Mouse (Mus musculus): ENCODE data around the gene Ubtf.

Gene Ubtf

DNA sequence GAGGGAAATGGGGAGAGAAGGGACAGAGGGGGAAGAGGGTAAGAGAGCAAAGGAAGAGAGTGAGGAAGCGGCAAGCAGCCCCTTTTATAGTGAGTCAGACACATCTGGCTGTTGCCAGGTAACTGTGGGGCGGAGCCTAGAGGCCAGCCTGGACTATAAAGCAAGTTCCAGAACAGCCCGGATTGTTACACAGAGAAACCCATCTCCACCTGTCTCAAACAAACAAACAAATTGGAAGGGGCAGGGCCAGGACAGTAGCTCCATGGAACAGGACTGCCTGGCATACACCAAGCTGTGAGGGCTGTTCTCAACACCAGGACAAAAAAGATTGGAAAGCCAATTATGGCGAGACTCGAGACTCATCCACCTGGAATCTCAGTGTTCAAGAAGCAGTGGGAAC is 27.4 kb upstream of the Ubtf start:
- no peak for DNase-seq (ENCODE audit: low read depth, low spot score)

DNA sequence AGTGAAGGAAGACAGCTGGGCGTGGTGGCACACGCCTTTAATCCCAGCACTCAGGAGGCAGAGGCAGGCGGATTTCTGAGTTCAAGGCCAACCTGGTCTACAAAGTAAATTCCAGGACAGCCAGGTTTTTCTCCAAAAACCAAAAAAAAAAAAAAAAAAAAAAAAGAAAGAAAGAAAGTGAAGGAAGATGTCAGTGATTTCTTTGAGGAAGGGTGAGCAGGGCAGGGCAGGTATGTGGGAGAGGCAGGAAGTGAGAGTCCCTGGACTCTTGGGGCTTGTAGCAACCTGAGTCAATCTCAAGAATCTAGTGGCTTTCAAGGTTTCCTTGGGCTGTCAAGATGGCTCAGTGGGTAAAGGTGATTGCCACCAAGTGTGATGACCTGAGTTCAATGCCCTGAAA is 24.9 kb upstream of the Ubtf start:
- DNase-seq (ENCODE audit: low read depth, low spot score): no peak

DNA sequence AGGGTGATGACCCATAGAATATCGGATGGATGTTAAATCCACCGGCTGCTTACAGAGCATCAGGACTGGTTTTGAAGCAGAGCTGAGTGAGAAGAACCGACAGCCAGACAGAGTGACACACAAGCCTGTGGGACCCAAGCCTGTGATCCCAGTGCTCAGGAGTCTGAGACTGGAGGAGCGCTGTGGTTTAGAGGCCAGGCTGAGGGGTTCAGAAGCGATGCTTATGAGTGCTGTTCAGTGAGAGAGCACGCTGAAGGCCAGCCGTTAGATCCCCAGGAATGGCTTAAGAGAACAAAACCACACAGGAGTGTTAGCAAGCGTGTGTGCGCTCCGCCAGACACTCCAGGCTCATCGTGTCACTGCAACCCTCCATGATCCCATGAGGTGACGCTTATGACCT is 23.2 kb upstream of the Ubtf start:
- DNase-seq (ENCODE audit: low read depth, low spot score): no peak

DNA sequence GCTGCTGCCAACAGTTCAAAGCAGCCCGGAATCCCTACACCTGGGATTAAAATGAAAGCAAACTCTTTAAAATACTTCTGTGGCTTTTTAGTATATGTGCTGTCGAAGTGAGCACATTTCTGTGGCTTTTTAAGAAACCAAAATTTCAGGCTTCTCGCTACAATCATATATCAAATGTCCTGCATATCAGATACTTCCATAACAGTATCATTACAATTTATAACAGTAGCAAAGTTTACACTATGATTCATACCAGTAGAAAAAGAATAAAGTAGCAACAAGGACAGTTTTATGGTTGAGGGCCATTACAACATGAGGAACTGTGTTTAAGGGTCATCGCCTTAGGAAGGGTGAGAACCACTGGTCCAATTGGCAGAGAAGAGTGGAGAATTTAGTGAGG is 21.6 kb upstream of the Ubtf start:
- DNase-seq (ENCODE audit: low read depth, low spot score): no peak

DNA sequence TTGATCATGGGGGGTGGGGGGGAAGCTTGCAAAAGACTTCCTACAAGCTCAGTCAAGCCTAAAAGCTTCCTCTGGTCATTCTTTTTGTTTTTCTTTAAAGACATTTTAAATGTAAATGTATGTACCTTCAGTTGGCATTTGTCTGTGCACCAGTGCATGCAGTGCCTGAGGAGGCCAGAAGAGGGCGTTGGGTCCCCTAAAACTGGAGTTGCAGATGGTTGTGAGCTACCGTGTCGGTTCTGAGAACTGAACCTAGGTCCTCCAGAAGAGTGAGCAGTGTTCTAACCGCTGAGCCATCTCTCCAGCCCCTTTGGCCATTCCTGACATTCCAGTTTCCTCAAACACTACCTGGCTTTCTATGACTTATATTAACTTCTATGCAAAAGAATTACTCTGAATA is 20.1 kb upstream of the Ubtf start:
- DNase-seq (ENCODE audit: low read depth, low spot score): peak; percentile 44

DNA sequence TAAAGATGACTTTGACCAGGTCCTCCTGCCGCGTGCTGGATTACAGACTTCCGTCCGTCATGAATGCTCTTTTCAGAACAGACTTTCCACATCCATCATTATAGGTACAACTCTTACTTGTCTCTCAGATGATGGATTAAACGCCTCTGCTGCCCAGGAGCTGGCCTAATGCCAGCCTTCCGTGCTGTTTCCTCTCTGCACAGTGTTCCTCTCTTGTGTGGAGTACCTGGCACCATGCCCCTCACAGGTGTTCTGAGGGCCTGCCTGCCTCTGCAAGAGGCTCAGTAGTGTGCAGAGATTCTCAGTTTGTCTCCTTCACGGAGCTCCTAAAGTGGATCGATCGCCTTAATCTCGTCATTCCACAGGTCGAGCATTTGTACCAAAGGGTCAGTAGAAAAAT is 19.7 kb upstream of the Ubtf start:
- no peak for DNase-seq (ENCODE audit: low read depth, low spot score)

DNA sequence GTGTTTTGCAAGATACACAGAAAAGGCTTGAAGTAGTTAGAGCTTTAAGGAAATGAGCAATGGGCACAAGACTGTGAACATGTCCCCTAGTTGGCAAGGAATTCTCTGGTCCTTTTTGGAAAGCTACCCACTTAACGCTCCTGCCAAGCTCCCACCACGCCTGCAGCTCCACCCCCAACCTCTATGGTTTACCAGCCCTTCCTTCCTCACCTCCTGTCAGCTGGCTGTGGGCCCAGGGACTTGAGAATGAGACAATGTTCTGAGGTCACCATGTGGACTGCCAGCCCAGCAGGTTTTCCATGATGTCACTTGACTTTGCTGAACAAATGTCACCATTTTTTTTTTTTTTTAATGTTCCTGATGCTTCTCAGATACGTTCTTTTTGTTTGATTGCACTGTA is 19.0 kb upstream of the Ubtf start:
- peak; percentile 15 for DNase-seq (ENCODE audit: low read depth, low spot score)

DNA sequence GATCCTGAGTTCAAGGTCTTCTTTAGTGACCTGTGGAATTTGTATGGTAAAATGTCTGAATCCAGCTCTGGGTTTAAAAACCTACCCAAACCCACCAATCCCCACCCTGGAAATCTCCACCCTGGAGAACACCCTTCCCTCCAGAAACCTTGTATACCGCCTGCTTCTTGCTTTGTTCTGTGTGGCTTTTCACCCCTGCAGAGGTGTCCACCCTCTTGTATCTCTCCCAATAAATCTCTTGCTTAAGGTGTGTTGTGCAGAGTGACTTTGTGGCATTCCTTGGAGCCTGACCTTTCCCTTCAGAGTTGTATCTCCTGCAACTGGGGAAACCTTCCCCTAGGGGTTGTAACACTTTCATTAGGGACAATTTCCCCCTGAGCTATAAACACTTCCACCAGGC is 18.4 kb upstream of the Ubtf start:
- no peak for DNase-seq (ENCODE audit: low read depth, low spot score)

DNA sequence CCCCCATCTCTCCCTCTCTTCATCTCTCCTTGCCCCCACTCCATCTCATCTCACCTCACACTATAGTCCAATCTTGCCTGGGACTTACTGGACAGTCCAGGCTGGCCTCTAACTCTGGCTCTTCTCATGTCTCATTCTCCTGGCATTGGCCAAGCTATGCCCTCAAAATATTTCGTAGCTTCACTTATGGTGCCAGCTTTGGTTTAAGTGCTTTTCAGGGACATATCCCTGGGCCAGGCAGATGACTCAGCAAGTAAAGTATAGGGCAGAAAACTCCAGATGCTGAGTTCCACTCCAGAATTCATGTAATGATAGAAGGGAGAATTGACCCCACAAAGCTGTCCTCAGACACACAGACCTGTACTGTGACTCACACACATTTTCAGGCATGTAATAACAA is 16.6 kb upstream of the Ubtf start:
- DNase-seq (ENCODE audit: low read depth, low spot score): no peak

DNA sequence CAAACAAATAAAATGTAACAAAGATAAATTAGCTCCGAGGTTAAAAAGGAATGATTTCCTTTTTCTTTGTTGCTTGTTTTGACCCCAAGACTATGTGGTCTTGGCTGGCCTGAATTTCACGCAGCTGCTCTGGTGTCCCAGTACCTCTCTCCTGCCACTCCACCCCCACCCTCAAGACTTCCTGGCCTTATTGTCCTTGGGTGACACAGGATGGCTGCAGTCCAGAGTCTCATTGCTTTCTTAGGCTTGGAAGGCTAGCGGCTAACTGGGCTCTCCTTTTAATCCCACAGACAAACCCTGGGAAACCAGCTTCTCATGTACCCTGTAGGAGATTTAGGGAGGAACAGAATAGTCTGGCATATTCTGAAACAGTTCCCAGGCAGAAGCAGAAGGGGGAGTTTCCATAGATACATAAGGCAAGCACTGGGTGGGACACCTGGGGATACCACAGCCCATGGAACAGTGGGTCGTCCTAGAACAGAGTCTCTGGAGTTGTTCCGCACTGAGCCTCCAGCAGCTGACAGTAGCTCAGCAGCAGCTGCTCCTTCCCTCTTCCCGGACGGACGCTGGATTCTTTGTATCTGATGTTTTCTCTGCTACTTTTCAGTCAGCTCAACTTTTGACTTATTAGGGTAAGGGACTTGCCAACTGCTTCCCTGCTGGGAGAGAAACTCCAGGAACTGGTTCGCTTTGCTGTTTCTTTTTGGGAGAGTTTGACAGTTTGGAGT is 15.6 kb upstream of the Ubtf start:
- DNase-seq (ENCODE audit: low read depth, low spot score): no peak

DNA sequence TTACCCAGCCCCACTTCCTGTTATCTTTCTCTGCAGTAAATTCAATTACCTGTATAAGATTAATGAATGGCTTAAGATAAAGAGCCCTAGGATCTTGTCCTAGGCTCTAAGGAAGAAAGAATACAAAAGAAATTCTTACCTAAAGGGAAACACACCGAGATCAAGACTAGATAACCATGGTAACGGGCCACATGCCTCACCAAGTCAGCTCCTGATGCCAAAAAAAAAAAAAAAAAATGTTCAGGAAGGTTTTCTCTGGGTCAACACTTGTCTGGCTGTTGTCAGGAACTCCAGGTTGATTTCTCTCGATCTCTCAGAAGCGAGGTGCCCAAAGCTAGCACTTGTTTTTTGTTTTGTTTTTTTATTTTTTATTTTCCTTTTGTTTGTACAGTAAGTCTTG is 14.5 kb upstream of the Ubtf start:
- DNase-seq (ENCODE audit: low read depth, low spot score): no peak

DNA sequence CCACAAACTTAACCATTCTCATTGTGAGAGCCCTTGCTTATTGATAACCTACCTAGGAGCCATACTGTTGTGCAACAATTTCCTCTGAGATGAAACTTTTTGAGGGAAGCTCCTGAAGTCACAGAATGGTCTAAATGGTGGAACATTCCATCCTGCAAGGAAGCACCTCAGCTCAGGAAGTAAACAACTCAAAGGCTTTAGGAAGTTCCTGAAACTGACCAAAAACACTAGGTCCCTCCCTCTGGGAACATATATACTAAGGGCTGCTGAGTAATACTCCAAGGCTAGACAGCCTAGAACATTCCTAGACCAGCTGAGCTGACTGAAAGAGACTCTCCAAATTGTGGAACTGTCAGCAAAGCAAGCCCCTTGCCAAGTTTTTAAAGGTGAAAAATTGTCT is 13.5 kb upstream of the Ubtf start:
- no peak for DNase-seq (ENCODE audit: low read depth, low spot score)

DNA sequence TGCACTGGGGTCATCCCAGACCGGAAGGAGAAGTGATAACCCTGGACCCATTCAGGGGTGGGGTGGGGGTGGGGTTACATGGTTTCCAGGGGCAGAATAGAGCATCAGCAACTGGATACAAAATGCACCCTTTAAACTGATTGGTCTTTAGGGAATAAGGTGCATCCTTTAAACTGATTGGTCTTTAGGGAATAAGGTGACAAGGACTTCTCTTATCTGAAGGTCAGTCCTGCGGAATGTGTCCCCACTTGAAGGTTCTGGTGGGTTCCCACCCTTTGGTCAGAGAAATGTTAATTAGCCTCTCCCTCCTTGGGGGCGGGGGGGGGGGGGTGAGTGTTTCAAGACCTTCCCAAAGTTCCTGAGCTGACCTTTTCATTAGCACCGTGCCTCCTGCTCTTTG is 12.3 kb upstream of the Ubtf start:
- no peak for DNase-seq (ENCODE audit: low read depth, low spot score)

DNA sequence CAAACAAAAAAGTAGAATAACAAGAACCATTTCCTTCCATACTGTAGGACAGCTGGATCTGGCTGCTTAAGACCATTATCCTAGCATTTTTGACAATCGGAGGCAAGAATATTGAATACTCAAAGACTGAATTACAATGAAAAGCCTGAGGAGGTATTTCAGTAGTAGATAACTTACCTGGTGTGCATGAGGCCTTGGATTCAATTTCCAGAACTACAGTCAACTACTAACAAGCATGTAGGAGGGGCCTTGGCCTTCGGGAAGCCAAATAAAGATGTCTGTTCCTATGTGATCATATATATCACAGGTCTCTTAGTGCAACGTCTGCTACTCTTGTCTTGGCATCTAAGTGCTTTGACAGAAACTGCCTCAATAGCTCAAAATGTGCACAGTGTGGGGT is 10.5 kb upstream of the Ubtf start:
- no peak for DNase-seq (ENCODE audit: low read depth, low spot score)

DNA sequence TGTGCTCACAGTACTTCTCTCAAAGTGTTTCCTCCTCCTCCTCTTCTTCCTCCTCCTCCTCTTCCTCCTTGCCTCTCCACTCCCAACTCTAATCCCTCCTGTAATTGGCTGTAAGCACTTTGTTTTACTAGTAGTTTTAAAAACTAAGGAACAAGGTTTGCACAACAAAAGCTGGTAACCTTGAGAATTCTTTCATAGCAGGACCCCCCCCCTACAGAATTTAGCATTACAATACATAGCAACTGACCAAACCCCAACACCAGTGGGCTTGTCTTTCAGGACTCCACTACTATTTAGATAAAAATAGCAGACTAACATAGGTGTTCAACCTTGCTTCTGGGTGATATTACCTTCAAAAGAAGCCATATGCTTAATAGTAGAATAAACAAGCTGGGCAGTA is 10.0 kb upstream of the Ubtf start:
- no peak for DNase-seq (ENCODE audit: low read depth, low spot score)

DNA sequence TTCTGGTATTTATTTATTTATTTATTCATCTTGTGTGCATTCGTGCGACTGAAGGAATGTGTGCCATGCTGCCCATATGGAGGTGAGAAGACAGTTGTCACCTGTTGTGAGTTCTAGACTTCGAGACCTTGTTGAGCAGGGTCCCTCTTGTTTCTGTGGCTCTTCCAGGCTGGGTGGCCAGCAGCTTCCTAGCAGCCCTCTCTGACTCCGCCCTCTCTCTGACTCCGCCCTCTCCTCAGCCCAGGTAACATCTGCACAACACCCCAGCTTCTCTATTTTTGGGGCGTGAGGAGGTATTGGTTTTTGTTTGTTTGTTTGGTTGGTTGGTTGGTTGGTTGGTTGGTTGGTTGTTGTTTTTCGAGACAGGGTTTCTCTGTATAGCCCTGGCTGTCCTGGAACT is 8.3 kb upstream of the Ubtf start:
- no peak for DNase-seq (ENCODE audit: low read depth, low spot score)

DNA sequence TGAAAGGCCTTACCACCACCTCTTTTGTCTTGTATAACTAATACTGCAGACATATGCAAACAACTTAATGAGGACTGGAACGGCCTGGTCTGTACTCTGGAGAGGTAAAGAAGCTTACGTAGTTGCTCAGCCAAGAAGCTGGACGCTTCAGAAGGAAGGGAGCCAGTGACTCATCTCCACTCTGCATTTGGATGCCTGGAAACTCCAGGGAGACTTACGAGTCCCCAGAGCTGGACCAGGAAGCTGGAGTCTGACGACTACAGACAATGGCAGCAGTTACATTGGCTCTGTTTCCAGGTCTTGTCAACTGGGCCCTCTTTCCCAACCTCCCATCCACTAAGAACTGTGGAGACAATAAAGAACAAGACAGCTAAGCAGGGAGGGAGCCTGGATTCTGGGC is 7.7 kb upstream of the Ubtf start:
- DNase-seq (ENCODE audit: low read depth, low spot score): no peak

DNA sequence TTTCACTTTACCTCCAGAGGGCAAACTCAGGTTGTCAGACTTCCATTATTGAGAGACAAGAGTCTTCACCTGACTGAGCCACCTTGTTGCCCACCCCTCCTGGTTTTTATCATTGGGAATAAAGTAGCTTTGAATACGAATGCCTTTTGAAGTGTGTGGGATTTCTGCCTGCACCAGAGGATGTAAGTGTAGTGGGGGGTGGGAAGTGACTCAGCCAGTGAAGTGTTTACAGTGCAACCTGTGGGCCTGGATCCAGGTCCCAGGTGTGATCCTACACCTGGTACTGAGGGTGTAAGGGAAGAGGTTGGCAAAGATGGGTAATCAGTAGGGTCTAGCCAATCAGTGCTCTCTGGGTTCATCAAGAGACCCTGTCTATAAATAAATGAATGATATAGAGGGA is 4.0 kb upstream of the Ubtf start:
- DNase-seq (ENCODE audit: low read depth, low spot score): no peak

DNA sequence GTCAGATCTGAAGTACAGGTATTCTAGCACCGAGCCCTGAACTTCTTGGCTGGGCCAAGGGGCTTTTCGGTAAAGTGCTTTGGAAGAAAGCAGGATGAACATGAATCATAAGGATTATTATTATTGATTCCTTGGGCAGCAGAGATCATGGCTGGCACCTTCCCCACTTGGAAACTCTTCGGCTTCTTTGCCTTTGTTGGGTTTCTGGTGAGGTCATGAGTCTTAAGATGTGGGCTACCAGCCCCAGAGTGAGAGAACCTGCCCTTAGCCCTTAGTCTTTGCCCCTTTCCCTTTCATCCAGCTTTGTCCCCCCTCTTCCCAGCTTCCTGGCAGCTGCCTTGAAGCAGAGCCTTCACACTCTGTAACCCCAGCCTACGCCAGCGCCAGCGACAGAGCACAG is 2.4 kb upstream of the Ubtf start:
- DNase-seq (ENCODE audit: low read depth, low spot score): no peak

DNA sequence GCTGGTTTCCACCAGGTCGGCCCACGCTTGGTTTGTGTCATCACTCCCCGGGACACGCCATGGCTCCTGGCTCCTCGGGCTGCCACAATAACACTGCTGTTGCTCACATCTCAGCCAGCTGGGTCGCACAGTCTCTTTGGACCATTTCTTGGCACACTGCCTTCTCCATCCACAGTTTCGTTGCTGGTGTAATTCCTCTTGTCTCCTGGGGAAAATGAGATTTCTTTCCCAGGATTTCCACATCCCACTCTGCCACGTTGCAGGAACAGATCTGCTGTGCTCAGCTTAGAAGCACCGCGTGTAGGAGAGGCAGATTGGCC is 1.1 kb upstream of the Ubtf start:
- DNase-seq (ENCODE audit: low read depth, low spot score): peak; percentile 48

DNA sequence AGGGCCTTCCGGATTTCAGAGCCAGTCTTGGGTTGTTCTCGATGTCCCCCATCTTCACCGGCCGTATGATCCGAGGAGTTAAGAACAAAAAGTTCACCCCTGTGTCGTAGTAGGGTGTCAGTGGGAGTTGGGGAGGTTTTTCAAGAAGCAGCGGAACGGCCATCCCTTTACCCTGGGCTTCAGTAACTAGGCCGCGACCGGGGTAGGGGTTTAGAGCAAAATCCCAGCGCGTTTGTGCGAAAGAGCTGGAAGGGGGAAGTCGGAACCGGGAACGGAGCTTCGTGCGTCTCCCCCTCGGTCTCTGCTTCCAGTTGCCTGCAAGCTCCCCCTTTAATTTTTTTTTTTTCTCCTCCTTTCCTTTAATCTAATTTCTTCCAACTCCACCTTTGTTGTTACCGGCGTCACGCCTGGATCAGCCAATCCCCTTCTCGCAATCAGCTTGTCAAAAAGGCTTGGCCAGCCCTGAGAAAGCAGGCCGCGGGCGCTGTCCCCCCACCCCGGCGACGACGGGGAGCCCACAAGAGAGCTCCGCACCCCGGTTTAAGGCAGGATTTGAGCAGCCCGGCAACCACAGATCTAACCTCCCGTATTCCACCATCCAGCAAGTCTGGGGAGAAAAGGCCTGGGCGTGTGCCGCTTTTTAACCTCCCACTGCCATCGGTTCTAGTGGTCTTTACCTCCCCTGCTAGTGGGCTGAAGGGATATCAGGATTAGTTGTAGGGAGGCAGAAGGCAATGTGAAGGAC is 571 bp upstream of the Ubtf start:
- DNase-seq (ENCODE audit: low read depth, low spot score): peak; percentile 83

DNA sequence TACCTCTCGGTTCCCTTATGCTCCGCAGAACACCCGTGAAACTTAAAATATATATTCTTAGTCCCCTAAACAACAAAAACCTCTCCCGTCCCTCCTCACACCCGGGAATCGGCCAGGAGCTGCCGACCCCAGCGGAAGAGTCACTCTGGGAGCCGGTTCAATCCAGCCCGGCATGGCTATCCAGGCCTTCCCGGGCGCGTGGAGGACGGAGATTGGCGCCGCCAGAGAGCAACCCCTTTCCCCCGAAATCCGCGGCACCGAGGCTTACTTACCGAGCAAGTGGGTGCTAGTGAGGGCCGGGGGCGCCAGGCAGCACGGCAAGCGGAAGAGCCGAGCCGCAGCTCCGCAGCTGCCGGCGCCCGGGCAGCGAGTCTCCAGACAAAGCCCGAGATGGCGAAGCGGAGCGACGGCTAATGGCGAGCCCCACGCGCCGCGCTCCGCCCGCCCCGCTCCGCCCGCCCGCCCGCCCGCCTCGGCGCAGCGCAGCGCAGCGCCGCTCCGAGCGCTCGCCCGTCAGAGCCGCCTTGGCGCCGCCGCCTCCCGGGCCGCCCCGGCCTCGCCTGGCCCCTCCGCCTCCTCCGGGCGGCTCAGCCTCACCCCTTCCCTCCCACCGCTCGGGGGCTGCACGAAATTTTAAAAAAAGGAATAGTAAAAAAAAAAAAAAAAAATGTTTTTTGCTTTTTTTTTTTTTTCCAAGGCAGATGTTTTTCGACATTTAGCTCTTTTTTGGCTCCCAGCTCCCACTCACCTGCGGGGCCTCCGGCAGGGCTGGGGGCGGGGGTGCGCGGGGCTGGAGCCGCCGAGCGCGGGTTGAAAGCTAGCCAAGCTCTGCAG is 749 bp downstream of the Ubtf start:
- DNase-seq (ENCODE audit: low read depth, low spot score): peak; percentile 75
